Mouse (Mus musculus) left cerebral cortex, adult 2 months (tissue): ENCODE data around the gene Adtrp. TPM values are rescaled to one million over a fixed set of nuclear protein-coding genes. Genes with fewer than 3 reads are reported as not detected.

Experiments
- DNase-seq, 2 experiments: peaks; one replicate each; pipeline ENCODE4 v3.0.0; 2021 to 2022; ENCODE audit warnings: low spot score in 2 of 2, mixed read lengths in 1 of 2; ENCODE audit errors: extremely low spot score in 1 of 2
- H3K27ac ChIP-seq: fragments of 200-600 bp; 2 replicates; pipeline ENCODE4 v1.8.1; 2022
- H3K4me3 ChIP-seq: fragments of 200-600 bp; 2 replicates; pipeline ENCODE4 v1.8.1; 2022
- CTCF ChIP-seq: fragments of 200-600 bp; IDR thresholded peaks from 2 replicates; pipeline ENCODE4 v1.8.1; 2022; ENCODE audit warnings: antibody characterized with exemption, mild to moderate bottlenecking, moderate library complexity
- intact Hi-C: fragments of 180-260 bp; cut with DNase I; formaldehyde crosslinking; loops from one replicate; pipeline ENCODE4 v1.15.1; 2025
- total RNA-seq, 2 experiments: library from RNA; stranded (reverse); gene quantifications; 2 replicates each; pipeline ENCODE4 v1.2.3; 2021

Gene Adtrp
- total RNA-seq, 2 experiments from 2014 or later, result not detected

DNA sequence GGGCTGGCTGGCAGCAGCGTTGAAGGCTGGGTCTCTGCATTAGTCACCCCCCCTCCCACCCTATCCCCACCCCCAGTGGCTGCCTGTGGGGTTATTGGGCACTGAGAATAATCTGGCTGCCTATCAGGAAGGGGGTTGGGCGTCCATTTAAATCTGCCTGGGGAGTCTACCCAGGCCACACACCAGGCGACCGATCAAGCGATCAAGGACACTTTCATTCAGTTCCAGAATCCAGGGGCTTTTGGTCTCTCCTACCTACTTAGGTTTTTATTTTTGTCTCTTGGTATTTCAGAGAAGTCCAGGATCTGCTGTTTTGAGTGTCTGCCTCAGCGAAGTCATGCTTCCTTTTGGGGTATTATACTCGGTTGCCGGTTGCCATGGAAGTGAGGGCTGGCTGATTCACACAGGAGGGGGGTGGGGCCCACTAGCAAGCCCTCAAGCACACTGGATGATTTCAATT, 46.3 kb downstream of the Adtrp start:
- DNase-seq, result peak; percentile 73 to 83
- H3K4me3 ChIP-seq, result no peak overlapping the region
- TF ChIP-seq CTCF, result no peak
- peak overlapping the region; percentile 81 for H3K27ac ChIP-seq
- intact Hi-C loops, result loop anchor here (5.0 kb wide), 2 partner anchors 251 to 301 kb away; partner anchors contain the start of gene Hivep1

DNA sequence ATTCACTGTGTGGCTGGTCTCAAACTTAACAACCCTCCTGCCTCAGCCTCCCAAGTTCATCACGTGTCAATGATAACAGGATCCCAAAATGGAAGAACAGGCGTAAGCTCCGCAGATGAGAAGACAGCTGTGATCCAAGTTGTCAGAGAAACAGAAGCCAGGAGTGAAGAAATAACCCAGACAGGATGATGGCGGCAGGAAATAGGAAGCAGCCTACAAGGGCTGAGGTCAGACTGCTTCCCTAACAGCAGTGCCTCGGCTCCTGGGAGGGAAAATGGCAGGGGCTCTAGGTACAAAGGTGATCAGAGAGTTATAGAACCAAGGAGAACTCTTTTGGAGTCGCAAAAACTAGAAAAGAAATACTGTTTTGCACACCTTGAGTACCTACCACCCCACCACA, 54.6 kb downstream of the Adtrp start:
- intact Hi-C loops, result no loop called here
- TF ChIP-seq CTCF, result no peak
- Histone ChIP-seq H3K4me3 (no peak overlapping the region), H3K27ac (no peak overlapping the region)
- DNase-seq, result no peak

DNA sequence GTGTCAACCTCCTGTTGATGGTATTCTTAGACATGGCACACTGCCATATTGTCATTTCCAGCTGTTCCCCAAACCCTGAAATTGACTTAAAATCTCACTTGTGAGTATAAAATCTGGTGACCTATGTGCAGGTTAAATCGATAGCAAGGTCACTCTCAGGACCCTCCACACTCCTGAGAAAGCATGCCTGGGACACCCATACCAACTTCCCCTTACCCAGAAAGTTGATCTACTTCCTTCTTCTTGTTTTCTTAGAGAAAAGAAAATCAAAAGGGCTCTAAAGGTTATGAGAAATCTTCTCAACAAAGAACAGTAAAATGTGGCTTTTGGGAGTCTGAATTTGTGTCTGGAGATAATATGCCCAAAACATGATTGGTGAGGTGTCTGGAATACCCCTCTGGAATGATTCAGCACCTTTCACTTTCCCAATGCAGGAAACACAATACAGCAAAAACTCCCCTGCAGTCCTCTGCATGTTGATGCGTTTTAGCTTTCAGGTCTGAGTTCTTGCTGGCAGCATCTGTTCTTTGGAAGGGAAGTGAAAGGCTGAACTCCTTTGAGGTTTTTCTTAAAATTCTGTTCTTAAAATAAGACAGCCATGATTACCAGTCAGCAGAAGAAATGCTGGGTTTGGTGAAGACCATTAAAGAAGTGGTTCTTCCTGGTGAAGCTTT, 59.5 kb downstream of the Adtrp start:
- intact Hi-C loops, result no loop called here
- no peak for TF ChIP-seq CTCF
- no peak for DNase-seq
- no peak overlapping the region for H3K4me3 ChIP-seq
- peak overlapping the region; percentile 70 for H3K27ac ChIP-seq

DNA sequence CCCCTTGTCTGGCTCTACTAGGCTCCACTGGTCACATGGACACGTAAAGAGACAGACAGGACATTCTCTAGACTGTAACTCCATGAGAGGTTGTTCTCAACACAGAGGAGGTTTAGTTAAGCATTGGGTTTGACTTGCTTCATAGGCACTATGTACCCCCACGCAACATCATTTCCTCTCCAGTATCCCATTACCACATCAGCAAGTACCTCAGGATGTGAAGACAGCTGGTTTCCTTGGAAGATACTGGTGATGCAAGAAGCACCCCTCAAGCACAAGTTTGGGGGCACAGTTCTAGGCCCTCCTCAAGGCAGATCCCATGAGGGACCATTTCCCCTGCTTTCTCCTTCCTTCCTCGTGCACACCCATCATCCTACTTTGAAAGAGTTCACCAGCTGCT, 60.8 kb downstream of the Adtrp start:
- H3K4me3 ChIP-seq, result no peak overlapping the region
- no peak for DNase-seq
- no peak for TF ChIP-seq CTCF
- intact Hi-C loops, result no loop called here
- no peak overlapping the region for H3K27ac ChIP-seq

DNA sequence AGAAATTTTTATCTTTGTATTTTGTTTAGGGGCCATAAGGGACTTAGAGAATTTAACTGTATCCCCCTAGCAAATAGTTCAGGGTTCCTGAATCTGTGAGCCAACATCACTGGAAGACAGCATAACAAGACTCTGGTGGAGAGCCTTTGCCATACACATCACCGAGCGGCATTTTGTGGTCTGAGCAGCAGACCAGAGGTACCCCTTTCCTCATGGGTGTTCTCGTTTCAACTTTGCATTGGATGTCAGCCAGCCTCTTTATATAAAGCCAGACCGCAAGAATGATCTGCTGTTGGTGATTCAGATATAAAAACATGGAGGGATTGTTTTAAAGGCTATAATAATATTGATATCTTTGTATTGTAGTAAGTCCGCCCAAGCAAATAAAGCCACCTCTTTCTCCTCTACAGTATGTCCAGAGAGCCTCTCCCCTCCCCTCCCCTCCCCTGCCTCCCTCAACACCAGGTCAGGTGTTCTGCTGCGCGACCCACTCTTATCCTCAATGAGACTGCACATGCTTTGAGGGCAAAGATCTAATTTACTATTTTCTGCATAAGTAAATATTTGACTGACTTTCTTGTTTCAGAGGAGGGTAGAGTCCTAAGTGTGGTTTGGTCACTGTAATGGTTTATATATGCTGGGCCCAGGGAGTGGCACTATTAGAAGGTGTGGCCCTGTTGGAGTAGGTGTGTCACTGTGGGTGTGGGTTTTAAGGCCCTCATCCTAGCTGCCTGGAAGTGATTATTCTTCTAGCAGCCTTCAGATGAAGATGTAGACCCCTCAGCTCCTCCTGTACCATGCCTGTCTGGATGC, 62.4 kb downstream of the Adtrp start:
- Histone ChIP-seq H3K4me3 (no peak overlapping the region), H3K27ac (no peak overlapping the region)
- TF ChIP-seq CTCF, result no peak
- intact Hi-C loops, result no loop called here
- no peak for DNase-seq

DNA sequence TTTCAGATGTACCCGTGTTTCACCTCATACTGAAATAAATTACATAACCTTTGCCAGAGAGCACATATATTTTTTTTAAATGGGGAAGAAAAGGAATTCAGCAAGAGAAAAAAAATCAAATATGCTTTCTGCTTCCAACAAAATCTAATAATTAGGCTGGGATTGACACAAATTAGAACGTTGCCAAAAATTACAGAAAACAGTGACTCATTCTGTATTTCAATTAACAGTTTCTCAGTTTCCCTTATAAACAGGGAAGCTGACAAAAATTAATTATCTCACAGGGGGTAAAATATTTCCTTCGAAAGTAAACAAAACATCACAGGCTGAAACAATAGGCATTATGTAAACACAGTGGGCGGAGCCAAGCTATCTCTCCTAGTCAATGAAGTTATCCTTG, 67.2 kb downstream of the Adtrp start:
- no peak for TF ChIP-seq CTCF
- intact Hi-C loops, result no loop called here
- H3K27ac ChIP-seq, result no peak overlapping the region
- no peak for DNase-seq
- no peak overlapping the region for H3K4me3 ChIP-seq

DNA sequence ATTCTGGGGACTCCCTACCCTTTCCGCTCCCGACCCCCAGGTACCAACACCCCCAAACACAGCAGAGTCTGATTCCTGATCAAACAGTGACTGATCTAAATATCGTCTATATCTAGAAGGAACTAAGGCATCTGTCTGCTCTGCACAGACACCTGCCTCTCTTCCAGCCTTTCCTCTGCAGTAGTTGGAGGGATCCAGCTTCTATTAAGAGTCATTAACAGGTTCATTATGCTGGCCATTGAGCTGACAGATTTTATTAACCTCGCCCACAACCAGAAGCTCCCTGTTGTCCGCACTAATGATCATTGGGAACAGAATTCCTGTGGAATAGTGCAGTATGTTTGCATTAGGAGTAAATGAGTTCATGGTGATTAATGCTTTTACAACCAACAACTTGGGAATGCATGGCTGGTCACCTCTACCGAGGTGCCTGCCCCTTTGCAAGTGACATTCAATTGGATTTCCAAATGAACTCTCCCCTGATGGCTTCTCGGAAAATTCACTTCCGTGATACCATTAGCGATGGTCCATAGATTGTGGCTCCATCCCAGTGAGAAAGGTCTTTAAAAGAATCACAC, 67.8 kb downstream of the Adtrp start:
- intact Hi-C loops, result no loop called here
- H3K4me3 ChIP-seq, result no peak overlapping the region

DNA sequence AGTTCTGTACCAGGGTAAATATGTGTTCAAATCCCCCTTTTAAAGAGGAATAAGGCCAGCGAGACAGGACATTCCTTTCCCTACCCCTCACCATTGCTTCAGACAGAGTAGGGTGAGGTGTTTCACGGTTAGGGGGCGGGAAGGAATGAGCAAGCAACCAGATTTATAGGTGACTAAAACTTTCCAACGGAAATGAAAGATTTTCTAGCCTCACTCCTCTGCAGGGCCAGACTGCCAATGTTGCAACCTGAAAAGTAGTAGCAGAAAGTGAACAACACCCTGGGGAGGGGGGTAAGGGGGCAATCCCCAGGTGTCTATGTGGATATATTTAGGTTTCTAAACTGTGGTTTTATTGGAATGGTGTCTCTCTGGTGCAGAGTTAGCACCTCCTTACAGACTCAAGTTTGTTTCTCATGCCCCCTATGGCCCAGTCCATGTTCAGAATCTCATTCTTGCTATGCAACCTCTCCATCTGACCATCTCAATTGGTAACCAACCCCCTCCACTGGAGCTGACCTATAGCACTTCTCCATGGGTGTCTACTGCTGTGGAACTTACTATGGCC, 73.6 kb downstream of the Adtrp start:
- no peak for TF ChIP-seq CTCF
- intact Hi-C loops, result no loop called here
- Histone ChIP-seq H3K4me3 (no peak overlapping the region), H3K27ac (no peak overlapping the region)
- DNase-seq, result no peak

More for the DNA sequence above, 67.8 kb downstream of the Adtrp start:
- DNase-seq, result no peak
- H3K27ac ChIP-seq, result no peak overlapping the region
- no peak for TF ChIP-seq CTCF

DNA sequence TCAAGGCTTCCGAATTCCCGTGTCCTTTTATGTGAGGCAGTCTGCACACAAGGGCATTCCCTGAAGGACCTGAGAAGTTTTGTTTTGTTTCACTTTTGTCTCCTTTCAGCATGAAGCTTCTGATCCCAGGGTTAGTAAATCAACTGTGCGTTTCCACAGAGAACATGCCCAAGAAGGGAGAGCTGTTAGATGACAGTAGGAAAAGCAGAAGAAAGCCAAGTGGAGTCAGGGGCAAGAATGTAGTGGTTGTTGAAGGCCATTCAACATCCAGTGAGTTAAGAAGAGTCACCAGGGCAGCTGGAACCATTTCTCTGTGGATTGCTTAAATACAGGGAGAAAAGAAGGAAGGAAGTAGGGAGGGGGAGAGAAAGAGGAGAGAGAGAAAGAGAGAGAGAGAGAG, 76.4 kb downstream of the Adtrp start:
- Histone ChIP-seq H3K4me3 (no peak overlapping the region), H3K27ac (no peak overlapping the region)
- DNase-seq, result no peak
- intact Hi-C loops, result no loop called here
- no peak for TF ChIP-seq CTCF

DNA sequence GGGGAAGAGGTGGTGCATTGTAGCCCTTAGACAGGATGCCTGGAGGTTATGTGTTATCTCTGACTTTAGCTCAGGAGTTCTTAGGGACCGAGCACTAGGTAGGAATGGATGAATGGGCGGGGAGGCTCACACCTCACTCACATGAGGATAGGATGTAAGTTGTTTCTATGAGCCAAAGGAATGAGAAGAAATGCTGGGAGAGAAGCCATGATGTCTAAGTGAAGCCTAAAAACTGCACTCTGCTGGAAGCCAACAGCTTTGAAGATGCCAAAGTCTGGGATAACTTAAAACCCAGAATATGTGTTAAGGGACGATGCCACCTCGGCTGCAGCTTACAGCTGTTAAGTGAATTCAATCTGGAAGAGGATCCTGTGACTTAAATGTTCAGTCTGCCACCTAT, 79.5 kb downstream of the Adtrp start:
- no peak for DNase-seq
- Histone ChIP-seq H3K27ac (no peak overlapping the region), H3K4me3 (no peak overlapping the region)
- no peak for TF ChIP-seq CTCF
- intact Hi-C loops, result no loop called here

DNA sequence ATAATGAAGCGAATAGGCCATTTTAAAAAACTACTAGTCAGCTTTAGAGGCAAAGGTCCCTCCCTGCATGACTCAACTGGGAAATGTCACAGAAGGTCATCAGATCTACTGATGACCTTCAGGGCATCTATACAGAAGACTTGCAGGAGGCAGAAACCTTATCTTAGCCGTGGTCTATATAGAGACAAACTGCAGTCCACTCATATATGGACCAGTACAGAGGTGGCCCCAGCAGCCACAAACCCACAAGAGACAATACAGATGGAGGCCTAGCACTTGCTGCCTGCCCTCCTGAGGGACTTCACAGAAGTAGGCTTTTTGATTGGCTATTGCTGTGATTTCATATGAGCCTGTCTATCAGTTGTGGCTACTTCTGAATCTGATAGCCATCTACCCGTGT, 85.5 kb downstream of the Adtrp start:
- Histone ChIP-seq H3K4me3 (no peak overlapping the region), H3K27ac (no peak overlapping the region)
- intact Hi-C loops, result no loop called here
- DNase-seq, result no peak
- TF ChIP-seq CTCF, result no peak

DNA sequence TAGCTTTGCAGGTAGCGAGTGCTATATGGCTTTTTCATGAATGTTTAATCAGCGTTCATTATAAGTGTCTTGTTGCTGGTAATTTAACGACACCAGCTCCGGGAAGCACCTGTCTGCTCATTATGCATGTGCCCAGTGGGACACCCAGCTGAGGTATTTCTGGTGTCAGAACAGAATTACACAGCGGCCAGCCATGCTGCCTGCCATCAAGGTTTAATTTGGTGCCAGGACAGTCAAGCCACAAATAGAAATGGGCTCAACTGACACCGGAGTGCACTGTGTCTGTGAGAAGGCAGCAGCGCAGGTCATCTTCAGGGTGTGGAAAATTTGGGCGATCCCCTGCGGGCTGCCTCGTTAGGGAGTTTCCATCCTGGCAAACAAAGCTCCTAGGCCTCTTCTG, 87.0 kb downstream of the Adtrp start:
- DNase-seq, result no peak
- H3K27ac ChIP-seq, result no peak overlapping the region
- H3K4me3 ChIP-seq, result no peak overlapping the region
- intact Hi-C loops, result no loop called here
- TF ChIP-seq CTCF, result no peak
